Mouse (Mus musculus) lung, adult 2 months (tissue): ENCODE measurements around the gene Ugt2b5.

Source experiments
- CTCF ChIP-seq: fragments of 200-500 bp; IDR thresholded peaks from 2 replicates; pipeline ENCODE4 v1.5.1; 2011; ENCODE audit warnings: mild to moderate bottlenecking, low read length, control low read depth; ENCODE audit not compliant: insufficient read depth
- POLR2A ChIP-seq: fragments of 200-500 bp; IDR thresholded peaks from 2 replicates; pipeline ENCODE4 v1.6.1; 2011; ENCODE audit warnings: low read depth, mild to moderate bottlenecking, control low read depth, low read length, borderline replicate concordance; ENCODE audit errors: extremely low read depth

DNA sequence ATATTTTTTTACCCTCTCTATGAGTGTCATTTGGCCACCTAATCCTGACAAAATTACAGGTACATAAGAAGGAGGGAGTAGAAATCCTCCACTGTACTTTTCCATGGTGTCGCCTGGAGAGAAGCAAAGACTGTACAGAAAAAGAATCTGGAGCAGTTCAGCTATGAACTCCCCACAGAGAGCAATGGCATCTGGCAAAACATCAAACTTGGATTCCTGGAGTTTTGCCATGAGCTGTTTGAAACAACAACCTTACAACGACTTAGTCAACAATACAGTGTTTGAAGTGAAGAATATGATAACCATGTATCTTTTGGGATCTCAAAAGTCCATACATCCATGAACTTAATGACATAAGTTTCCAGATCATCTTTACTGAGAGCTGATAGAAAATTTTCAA is 34.6 kb upstream of the Ugt2b5 start:
- TF ChIP-seq CTCF (no peak), POLR2A (no peak)
